Mouse (Mus musculus) right cerebral cortex, postnatal 36 days (tissue): ENCODE data around the gene Parp12.
A peak's percentile ranks its signal among the peaks of the same experiment; 100 is the strongest.

Experiments used
- DNase-seq, 2 experiments: peaks; one replicate each; pipeline ENCODE4 v3.0.0; 2022; ENCODE audit warnings: low spot score in 2 of 2, mixed read lengths in 1 of 2

The Parp12 gene

GRCm38 (mm10) chr6:39117584-39118455, at the start of gene Parp12:
Parp12 (minus strand) TSS chr6:39118349.
- peak; percentile 17 to 21 for DNase-seq

- no peak for DNase-seq
These were observed 46.7 kb upstream of the Parp12 start for GRCm38 (mm10) chr6:39164891-39165290.

- no peak for DNase-seq
These were observed 43.8 kb upstream of the Parp12 start for GRCm38 (mm10) chr6:39161975-39162374.

- DNase-seq: no peak
These were observed 27.9 kb upstream of the Parp12 start for GRCm38 (mm10) chr6:39146041-39146440.

GRCm38 (mm10) chr6:39132556-39132955, 14.4 kb upstream of the Parp12 start:
- no peak for DNase-seq

- no peak for DNase-seq
These were observed 13.3 kb upstream of the Parp12 start for GRCm38 (mm10) chr6:39131480-39131879.

DNA sequence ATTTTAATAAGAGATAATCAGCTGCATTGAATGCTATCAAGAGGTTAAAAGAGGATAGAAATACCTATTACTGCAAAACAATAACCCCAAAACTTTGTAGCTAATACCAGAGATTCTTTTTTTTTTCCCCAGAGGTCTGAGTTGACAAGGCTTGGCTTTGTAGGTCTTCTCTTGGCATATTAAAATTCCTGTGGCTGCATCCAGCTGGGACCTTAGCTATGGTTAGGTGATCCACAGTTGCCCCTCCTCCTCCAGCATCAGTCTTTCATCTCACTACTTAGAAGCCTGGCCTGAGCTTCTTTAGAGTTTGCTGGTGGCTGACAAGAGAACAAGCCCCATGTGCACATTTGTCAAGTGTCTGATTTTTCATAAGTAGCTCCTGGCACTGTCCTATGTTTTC, 6.6 kb upstream of the Parp12 start:
- DNase-seq: no peak

- no peak for DNase-seq
These were observed 2.5 kb upstream of the Parp12 start for GRCm38 (mm10) chr6:39120685-39121084.

DNA sequence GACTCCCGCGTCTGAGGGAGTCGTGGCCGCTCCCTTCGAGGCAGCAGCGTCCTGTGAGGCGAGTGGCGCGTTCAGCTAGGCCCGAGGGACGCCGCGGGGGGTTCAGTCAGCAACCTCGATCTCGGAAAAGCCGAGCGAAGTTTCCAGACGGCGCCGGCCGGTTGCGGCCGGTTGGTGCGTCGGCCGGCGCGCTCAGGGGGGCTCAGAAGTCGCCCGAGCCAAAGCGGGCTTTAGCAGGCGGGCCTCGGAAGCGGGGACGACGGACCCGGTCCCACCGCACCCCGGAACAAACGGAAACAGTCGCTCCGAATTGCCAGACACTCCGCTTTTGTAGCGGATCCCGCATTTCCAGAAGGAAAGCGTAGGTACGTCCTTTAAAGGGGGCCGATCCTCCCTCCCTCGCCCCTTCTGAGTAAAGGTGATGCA, 320 bp upstream of the Parp12 start:
- no peak for DNase-seq

GRCm38 (mm10) chr6:39115438-39115837, 2.7 kb downstream of the Parp12 start:
- DNase-seq: no peak

DNA sequence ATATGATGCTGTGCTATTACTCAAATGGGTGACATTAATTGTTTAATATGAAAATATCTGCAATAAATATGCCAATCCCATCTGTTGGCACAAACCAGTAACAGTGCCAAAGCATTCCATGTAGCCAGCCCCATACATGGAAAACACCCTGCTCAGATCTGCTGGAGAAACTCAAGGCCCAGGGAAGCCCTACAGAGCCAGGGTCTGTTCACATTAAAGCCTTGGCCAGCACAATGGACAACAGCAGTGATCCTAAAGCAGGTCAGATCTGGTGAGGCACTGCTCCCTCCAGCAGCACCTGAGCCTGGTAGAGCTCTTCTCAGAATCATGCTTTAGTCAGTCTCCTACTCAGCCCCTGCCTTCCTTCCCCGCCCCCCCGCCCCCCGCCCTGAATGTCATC, 5.0 kb downstream of the Parp12 start:
- no peak for DNase-seq

- DNase-seq: no peak
These were observed 5.4 kb downstream of the Parp12 start for GRCm38 (mm10) chr6:39112701-39113100.

GRCm38 (mm10) chr6:39106812-39107211, 11.3 kb downstream of the Parp12 start:
- DNase-seq: no peak

DNA sequence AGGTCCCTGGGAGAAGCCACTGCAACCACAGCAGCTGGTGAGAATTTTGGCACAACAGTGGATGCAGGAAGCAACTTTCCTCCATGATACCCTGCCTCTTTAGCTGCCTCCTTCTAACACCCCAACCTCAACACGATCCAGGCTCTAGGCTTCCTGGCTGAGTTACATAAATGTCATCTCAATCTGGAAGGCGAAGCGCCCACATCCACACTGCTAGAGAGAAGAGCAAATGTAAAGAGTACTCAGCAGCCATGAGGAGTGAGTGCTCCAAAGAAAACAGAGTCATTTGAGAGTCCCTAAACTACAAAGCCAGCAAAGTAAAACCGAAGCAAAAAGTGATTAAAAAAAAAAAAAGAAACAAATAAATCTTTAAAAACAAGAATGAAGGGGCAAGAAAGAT, 13.5 kb downstream of the Parp12 start:
- DNase-seq: no peak

- no peak for DNase-seq
These were observed 41.7 kb downstream of the Parp12 start for GRCm38 (mm10) chr6:39076498-39076897.

DNA sequence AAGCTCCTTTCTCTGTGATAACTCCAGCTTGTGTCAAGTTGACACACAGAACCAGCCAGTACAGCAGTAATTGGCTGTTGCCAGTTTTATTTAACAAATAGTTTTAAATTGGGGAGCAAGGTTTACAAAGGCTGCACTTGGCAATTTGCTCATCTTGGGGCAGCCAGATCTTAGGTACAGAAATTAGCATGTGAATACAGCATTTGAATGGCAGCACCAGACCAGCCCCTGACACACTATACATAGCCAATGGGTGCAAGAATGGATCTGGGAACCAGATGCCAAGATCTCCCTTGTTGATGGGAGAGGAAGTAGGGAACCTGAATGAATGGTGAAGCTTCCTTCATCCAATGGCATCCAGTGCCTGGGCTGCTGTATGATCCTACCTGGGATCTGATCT, 44.0 kb downstream of the Parp12 start:
- DNase-seq: no peak

DNA sequence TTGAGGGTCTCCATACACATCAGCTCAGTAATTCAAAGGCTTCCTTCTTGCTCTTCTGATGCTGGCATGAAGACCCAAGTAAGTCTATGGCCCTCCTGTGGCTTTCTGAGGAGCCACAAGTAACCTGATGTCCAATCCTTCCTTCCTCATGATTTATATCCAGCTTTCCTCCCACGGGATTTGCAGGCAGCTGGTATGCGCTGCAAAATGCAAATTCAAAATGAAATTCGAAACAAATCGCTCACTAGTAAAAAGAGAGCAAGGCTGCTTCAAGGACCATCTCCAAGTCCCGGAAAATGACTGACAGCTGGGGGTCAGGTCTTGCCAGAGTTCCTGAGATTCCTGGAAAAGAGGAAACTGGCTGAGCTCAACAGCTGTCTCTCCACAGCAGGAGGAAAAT, 45.5 kb downstream of the Parp12 start:
- no peak for DNase-seq

DNA sequence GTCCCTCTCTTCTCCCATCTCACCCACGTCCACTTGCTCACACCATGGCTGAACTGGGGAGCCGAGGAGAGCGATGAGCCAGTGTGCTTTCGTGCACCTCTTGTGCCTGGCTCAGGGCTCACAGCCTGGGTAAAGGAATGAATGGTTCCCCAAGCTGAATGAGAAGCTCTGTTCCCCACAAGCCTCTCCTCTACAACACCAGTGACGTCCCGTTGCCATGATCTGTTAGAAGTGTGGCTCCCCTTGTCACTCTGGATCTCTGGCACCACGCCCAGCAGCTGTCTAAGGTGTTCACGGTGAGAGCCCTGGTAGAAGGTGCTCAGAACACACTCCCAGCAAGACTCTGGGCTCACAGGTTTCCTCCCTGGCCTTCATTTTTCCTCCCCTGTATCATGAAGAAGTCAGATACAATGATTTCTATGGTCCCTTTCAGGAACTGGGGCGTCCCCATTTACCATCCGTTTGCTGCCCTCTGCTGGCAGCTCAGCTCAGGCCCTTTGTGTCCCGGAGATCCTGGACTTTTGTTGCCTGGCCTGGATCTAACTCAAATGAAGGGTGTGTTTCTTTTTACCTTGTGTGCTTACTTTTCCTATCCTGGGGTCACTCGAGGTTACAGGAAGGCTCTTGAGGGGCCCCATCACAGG, 51.1 kb downstream of the Parp12 start:
- peak; percentile 62 to 68 for DNase-seq

GRCm38 (mm10) chr6:39063541-39063940, 54.6 kb downstream of the Parp12 start:
- no peak for DNase-seq

DNA sequence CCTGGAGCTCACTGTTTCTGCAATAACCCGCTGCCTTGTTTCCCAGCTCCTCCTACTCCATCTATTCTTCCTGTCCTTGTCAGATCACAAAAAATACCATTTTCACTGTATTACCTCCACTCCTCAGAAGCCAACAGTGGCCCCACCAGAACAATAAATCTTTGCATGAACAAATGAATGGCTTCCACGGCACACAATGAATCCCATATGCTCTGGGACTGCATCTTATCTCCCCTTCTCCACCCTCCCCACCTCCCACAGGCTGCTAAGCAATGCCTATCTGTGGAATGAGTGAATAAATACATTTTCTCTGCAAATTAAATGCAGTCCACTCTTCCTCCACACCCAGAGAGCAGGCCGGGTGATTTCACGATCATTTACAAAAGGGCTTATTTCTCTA, 57.0 kb downstream of the Parp12 start:
- DNase-seq: no peak

- no peak for DNase-seq
These were observed 58.3 kb downstream of the Parp12 start for GRCm38 (mm10) chr6:39059547-39060497.

DNA sequence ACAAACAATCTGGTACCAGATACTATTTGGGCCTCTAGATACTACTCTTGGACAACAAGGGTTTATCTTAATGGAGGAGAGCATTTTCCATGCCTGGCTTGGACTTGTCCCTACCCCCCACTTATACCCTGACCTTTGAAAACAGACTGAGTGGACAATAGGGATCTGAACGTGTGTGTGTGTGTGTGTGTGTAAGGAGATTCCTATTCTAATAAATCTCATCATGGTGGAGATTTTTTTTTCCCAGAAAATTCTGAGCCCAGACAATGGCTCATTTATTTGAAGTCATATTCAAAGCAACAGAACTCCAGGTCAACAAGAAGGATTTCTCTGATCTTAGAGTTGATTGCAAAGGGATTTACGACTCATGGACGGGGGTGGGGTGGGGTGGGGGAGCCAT, 59.2 kb downstream of the Parp12 start:
- no peak for DNase-seq
